Mouse (Mus musculus) ES-CJ7 (cell line): ENCODE results near the gene Kazn.
A peak's percentile ranks its signal among the peaks of the same experiment; 100 is the strongest.

Experiments
- DNase-seq: peaks from one replicate; pipeline ENCODE4 v3.0.0; 2011; ENCODE audit warnings: low read depth, low spot score

Gene Kazn

GRCm38 (mm10) chr4:142239240-142240126 is at the start of gene Kazn:
Gene Kazn (minus strand): TSS chr4:142239401.
- peak; percentile 95 for DNase-seq

GRCm38 (mm10) chr4:142285471-142285870 is 46.3 kb upstream of the Kazn start:
- DNase-seq = peak; percentile 65

GRCm38 (mm10) chr4:142283867-142284266 is 44.7 kb upstream of the Kazn start:
- no peak for DNase-seq

GRCm38 (mm10) chr4:142278197-142278575 is 39.0 kb upstream of the Kazn start:
- DNase-seq = no peak

- DNase-seq = peak; percentile 48
These were observed 38.4 kb upstream of the Kazn start for GRCm38 (mm10) chr4:142277481-142278196.

GRCm38 (mm10) chr4:142275242-142275641 is 36.0 kb upstream of the Kazn start:
- peak; percentile 77 for DNase-seq

- peak; percentile 79 for DNase-seq
These were observed 35.4 kb upstream of the Kazn start for GRCm38 (mm10) chr4:142274441-142275234.

GRCm38 (mm10) chr4:142271506-142271905 is 32.3 kb upstream of the Kazn start:
- no peak for DNase-seq

GRCm38 (mm10) chr4:142267832-142268231 is 28.6 kb upstream of the Kazn start:
- DNase-seq = no peak

GRCm38 (mm10) chr4:142267348-142267819 is 28.2 kb upstream of the Kazn start:
- peak; percentile 35 for DNase-seq

GRCm38 (mm10) chr4:142264335-142264734 is 25.1 kb upstream of the Kazn start:
- DNase-seq = no peak

- DNase-seq = no peak
These were observed 22.5 kb upstream of the Kazn start for GRCm38 (mm10) chr4:142261725-142262124.

- no peak for DNase-seq
These were observed 19.5 kb upstream of the Kazn start for GRCm38 (mm10) chr4:142258730-142259129.

GRCm38 (mm10) chr4:142254088-142254487 is 14.9 kb upstream of the Kazn start:
- peak; percentile 58 for DNase-seq

GRCm38 (mm10) chr4:142251471-142252354 is 12.5 kb upstream of the Kazn start:
- DNase-seq = no peak

GRCm38 (mm10) chr4:142250054-142250453 is 10.9 kb upstream of the Kazn start:
- DNase-seq = peak; percentile 66

- DNase-seq = peak; percentile 89
These were observed 10.2 kb upstream of the Kazn start for GRCm38 (mm10) chr4:142249401-142249800.

- DNase-seq = peak; percentile 79
These were observed 9.2 kb upstream of the Kazn start for GRCm38 (mm10) chr4:142248426-142248825.

GRCm38 (mm10) chr4:142246698-142247097 is 7.5 kb upstream of the Kazn start:
- no peak for DNase-seq

- peak; percentile 68 for DNase-seq
These were observed 5.4 kb upstream of the Kazn start for GRCm38 (mm10) chr4:142244641-142245040.
